Mouse (Mus musculus): ENCODE measurements around the gene Ppm1h.

The Ppm1h gene

GRCm38 (mm10) chr10:122747151-122747925 is 68.8 kb downstream of the Ppm1h start:
- no peak for DNase-seq

- DNase-seq = peak in 1 of 2 experiments; percentile 37
Measured at GRCm38 (mm10) chr10:122748361-122748951, 69.9 kb downstream of the Ppm1h start.

GRCm38 (mm10) chr10:122749071-122749470 is 70.5 kb downstream of the Ppm1h start:
- DNase-seq = no peak

- no peak for DNase-seq
Measured at GRCm38 (mm10) chr10:122749876-122750275, 71.3 kb downstream of the Ppm1h start.

- no peak for DNase-seq
Measured at GRCm38 (mm10) chr10:122752950-122753923, 74.7 kb downstream of the Ppm1h start.

- no peak for DNase-seq
Measured at GRCm38 (mm10) chr10:122753924-122754307, 75.4 kb downstream of the Ppm1h start.

- no peak for DNase-seq
Measured at GRCm38 (mm10) chr10:122754967-122755366, 76.4 kb downstream of the Ppm1h start.

- no peak for DNase-seq
Measured at GRCm38 (mm10) chr10:122756879-122757530, 78.4 kb downstream of the Ppm1h start.

- no peak for DNase-seq
Measured at GRCm38 (mm10) chr10:122757727-122758126, 79.2 kb downstream of the Ppm1h start.

GRCm38 (mm10) chr10:122758346-122758745 is 79.8 kb downstream of the Ppm1h start:
- DNase-seq = no peak

GRCm38 (mm10) chr10:122759729-122760128 is 81.2 kb downstream of the Ppm1h start:
- DNase-seq = no peak

GRCm38 (mm10) chr10:122760469-122761307 is 82.1 kb downstream of the Ppm1h start:
- peak in 1 of 2 experiments; percentile 29 for DNase-seq

- no peak for DNase-seq
Measured at GRCm38 (mm10) chr10:122762772-122763511, 84.4 kb downstream of the Ppm1h start.

- DNase-seq = peak; percentile 65 to 66
Measured at GRCm38 (mm10) chr10:122763596-122763995, 85.0 kb downstream of the Ppm1h start.

- DNase-seq = no peak
Measured at GRCm38 (mm10) chr10:122764653-122765052, 86.1 kb downstream of the Ppm1h start.

- DNase-seq = no peak
Measured at GRCm38 (mm10) chr10:122765521-122765920, 87.0 kb downstream of the Ppm1h start.

- DNase-seq = no peak
Measured at GRCm38 (mm10) chr10:122765992-122766391, 87.4 kb downstream of the Ppm1h start.

GRCm38 (mm10) chr10:122768204-122768892 is 89.8 kb downstream of the Ppm1h start:
- DNase-seq = no peak

- DNase-seq = no peak
Measured at GRCm38 (mm10) chr10:122768893-122769341, 90.4 kb downstream of the Ppm1h start.

GRCm38 (mm10) chr10:122770337-122770736 is 91.8 kb downstream of the Ppm1h start:
- no peak for DNase-seq
